Mouse (Mus musculus): ENCODE measurements around the gene Gfra1. TPM values are rescaled to one million over a fixed set of nuclear protein-coding genes. Genes with fewer than 3 reads are reported as not detected.

The Gfra1 gene
- polyA plus RNA-seq, 1 experiment from 2014 or later = 65.7 TPM

- WGBS = 47% methylated on average over 10 of the region's 10 CpGs
- Histone ChIP-seq H3K27ac (peak overlapping the region; percentile 40; the same call in 1 of the 2 replicates), H3K27me3 (no peaks in the 10 kb centered on the region), H3K9ac (no peak overlapping the region), H3K9me3 (no peaks in the 10 kb centered on the region), H3K4me3 (no peak overlapping the region), H3K4me1 (replicated peaks) (peaks cover 36% of the 10 kb centered on the region), H3K4me2 (no peak overlapping the region), H3K36me3 (no peaks in the 10 kb centered on the region)
- no peak for ATAC-seq (ENCODE audit: low FRiP score)
These were observed 18.2 kb downstream of the Gfra1 start for GRCm38 (mm10) chr19:58437441-58438071.

DNA sequence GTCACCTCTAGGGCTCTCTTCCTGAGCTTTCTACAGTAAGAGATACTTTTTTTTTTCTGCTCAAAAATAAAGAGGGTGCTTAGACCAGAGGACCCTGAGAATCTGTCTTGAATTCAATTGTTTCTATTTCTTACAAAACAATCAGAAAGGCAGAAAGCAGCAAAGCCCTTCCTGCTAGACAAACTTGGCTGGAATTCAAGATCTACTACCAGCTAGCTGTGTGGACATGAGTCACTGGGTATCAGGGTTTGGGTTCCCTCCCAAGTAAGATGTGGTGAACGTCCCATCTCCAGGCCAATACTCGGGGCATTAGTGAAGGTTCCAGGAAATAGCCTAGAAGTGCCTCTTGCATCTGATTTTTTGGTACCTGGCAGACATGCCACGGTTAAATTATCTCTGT is 18.8 kb downstream of the Gfra1 start:
- Histone ChIP-seq H3K27me3 (no peaks in the 10 kb centered on the region), H3K27ac (0 out of 2 replicates have a peak overlapping the region, but pooled peaks have one; percentile 40), H3K36me3 (no peaks in the 10 kb centered on the region), H3K4me2 (no peak overlapping the region), H3K9ac (no peak overlapping the region), H3K4me3 (no peak overlapping the region), H3K4me1 (replicated peaks) (peaks cover 30% of the 10 kb centered on the region), H3K9me3 (no peaks in the 10 kb centered on the region)
- 81% methylated on average over 3 of the region's 3 CpGs for WGBS
- ATAC-seq (ENCODE audit: low FRiP score) = no peak

DNA sequence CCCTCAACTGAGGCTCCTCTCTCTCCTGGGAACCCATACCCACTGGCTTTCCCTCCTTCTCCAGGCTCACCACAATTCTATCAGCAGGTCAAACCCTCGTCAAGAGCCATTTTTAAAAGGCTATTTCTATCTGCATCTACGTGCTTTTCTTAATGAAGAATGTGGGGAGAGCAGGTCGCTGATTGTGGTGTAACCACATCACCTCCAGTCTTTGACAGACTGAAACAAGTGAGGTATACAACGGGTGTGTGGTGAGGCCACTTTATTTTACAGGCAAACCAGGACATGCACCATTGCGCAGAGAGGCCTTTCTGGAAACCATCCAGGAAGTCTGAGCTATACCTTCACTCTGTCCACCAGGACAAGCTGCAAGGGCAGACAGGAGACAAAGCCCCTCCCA is 19.8 kb downstream of the Gfra1 start:
- Histone ChIP-seq H3K36me3 (no peaks in the 10 kb centered on the region), H3K4me2 (no peak overlapping the region), H3K4me3 (no peak overlapping the region), H3K9me3 (no peaks in the 10 kb centered on the region), H3K27me3 (no peaks in the 10 kb centered on the region), H3K4me1 (replicated peaks) (peaks cover 30% of the 10 kb centered on the region), H3K9ac (no peak overlapping the region), H3K27ac (no peak overlapping the region)
- 84% methylated on average over 5 of the region's 5 CpGs for WGBS
- ATAC-seq (ENCODE audit: low FRiP score) = no peak

- WGBS = 82% methylated on average over 5 of the region's 5 CpGs
These were observed 22.9 kb downstream of the Gfra1 start for GRCm38 (mm10) chr19:58432840-58433239.

DNA sequence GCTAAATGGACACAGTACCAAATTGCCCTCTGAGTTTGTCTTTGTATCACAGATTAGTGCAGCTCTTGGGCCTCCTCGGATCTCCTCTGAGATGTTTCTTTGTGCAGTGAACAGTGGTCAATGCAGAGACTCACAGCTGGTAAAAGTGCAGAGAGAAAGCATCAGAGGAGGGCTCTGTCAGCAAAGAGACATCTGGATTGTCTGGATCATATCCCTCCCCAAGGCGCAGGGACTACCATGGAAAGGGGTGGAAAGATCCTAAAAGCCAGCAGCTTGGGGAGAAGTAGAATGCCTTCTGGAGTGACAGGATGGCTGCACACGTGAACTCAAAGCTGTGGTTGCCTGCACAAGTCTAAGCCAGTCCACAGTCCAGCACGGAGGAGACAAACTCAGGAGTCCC is 27.2 kb downstream of the Gfra1 start:
- ATAC-seq (ENCODE audit: low FRiP score) = no peak
- peaks cover 6% of the 10 kb centered on the region; the same call in 1 of the 2 replicates for H3K36me3 ChIP-seq
- no peaks in the 10 kb centered on the region for H3K9me3 ChIP-seq
- WGBS = 88% methylated on average over 4 of the region's 4 CpGs
- no peaks in the 10 kb centered on the region for H3K27me3 ChIP-seq
- no peak overlapping the region for H3K4me2 ChIP-seq
- no peak overlapping the region for H3K4me3 ChIP-seq
- 0 out of 2 replicates have a peak, but pooled peaks cover 9% of the 10 kb centered on the region for H3K4me1 ChIP-seq (replicated peaks)
- no peak overlapping the region for H3K27ac ChIP-seq
- H3K9ac ChIP-seq = no peak overlapping the region

More at GRCm38 (mm10) chr19:58432840-58433239, 22.9 kb downstream of the Gfra1 start:
- H3K4me3 ChIP-seq = no peak overlapping the region
- ATAC-seq (ENCODE audit: low FRiP score) = no peak
- no peak overlapping the region for H3K27ac ChIP-seq
- no peak overlapping the region for H3K9ac ChIP-seq
- H3K4me2 ChIP-seq = no peak overlapping the region
- H3K27me3 ChIP-seq = no peaks in the 10 kb centered on the region
- H3K4me1 ChIP-seq (replicated peaks) = peaks cover 25% of the 10 kb centered on the region
- peaks cover 6% of the 10 kb centered on the region; the same call in 1 of the 2 replicates for H3K36me3 ChIP-seq
- H3K9me3 ChIP-seq = no peaks in the 10 kb centered on the region

- Histone ChIP-seq H3K4me3 (no peak overlapping the region), H3K4me2 (no peak overlapping the region), H3K9me3 (no peaks in the 10 kb centered on the region), H3K4me1 (replicated peaks) (peaks cover 9% of the 10 kb centered on the region; the same call in 1 of the 2 replicates), H3K36me3 (peaks cover 6% of the 10 kb centered on the region; the same call in 1 of the 2 replicates), H3K9ac (no peak overlapping the region), H3K27ac (no peak overlapping the region), H3K27me3 (no peaks in the 10 kb centered on the region)
- ATAC-seq (ENCODE audit: low FRiP score) = no peak
- WGBS = 89% methylated on average over 2 of the region's 2 CpGs
These were observed 28.4 kb downstream of the Gfra1 start for GRCm38 (mm10) chr19:58427348-58427747.

DNA sequence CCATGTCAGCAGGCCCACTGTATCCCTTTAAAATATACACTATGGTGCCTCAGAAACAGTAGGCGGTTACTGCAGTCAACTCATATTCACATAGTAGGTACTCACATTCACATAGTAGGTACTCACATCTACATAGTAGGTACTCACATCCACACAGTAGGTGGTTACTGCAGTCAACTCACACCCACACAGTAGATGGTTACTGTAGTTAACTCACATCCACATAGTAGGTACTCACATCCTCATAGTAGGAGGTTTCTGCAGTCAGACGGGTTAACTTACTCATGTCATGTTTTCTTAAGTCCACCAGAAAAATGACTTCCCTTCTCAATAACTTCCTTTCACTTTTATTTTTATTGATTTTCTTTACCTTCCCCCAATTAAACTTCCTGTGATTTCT is 30.8 kb downstream of the Gfra1 start:
- no peak for ATAC-seq (ENCODE audit: low FRiP score)
- Histone ChIP-seq H3K4me2 (no peak overlapping the region), H3K9me3 (no peaks in the 10 kb centered on the region), H3K4me1 (replicated peaks) (peaks cover 15% of the 10 kb centered on the region), H3K27ac (no peak overlapping the region), H3K4me3 (no peak overlapping the region), H3K36me3 (peaks cover 6% of the 10 kb centered on the region; the same call in 1 of the 2 replicates), H3K9ac (no peak overlapping the region), H3K27me3 (no peaks in the 10 kb centered on the region)
- 95% methylated on average over 2 of the region's 2 CpGs for WGBS

DNA sequence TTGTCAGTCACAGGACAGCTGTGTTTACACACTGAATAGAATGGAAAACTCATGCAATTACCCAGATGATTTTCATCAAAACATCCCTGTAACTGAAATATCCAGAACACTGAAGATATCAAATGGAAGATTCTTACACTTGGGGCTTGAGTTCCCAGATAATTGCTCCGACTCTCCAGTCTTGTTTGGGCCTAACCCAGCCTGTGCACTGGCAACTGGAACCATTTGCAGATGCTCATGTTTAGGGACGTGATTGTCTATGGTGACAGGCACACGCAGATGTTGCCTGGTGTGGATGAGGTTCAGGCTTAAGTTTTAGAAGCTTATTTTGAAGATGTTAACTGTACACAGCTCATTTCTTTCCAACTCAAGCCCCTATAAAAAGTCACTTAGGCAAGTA is 31.5 kb downstream of the Gfra1 start:
- Histone ChIP-seq H3K4me2 (no peak overlapping the region), H3K4me1 (replicated peaks) (peaks cover 20% of the 10 kb centered on the region), H3K9ac (no peak overlapping the region), H3K9me3 (no peaks in the 10 kb centered on the region), H3K36me3 (peaks cover 6% of the 10 kb centered on the region; the same call in 1 of the 2 replicates), H3K27me3 (no peaks in the 10 kb centered on the region), H3K27ac (no peak overlapping the region), H3K4me3 (no peak overlapping the region)
- 83% methylated on average over 3 of the region's 3 CpGs for WGBS
- ATAC-seq (ENCODE audit: low FRiP score) = no peak

GRCm38 (mm10) chr19:58422916-58423493 is 32.7 kb downstream of the Gfra1 start:
- Histone ChIP-seq H3K4me2 (no peak overlapping the region), H3K27me3 (no peaks in the 10 kb centered on the region), H3K9ac (no peak overlapping the region), H3K9me3 (no peaks in the 10 kb centered on the region), H3K4me1 (replicated peaks) (peaks cover 20% of the 10 kb centered on the region), H3K27ac (no peak overlapping the region), H3K4me3 (no peak overlapping the region), H3K36me3 (0 out of 2 replicates have a peak, but pooled peaks cover under 1% of the 10 kb centered on the region)
- WGBS = 86% methylated on average over 4 of the region's 4 CpGs
- no peak for ATAC-seq (ENCODE audit: low FRiP score)

DNA sequence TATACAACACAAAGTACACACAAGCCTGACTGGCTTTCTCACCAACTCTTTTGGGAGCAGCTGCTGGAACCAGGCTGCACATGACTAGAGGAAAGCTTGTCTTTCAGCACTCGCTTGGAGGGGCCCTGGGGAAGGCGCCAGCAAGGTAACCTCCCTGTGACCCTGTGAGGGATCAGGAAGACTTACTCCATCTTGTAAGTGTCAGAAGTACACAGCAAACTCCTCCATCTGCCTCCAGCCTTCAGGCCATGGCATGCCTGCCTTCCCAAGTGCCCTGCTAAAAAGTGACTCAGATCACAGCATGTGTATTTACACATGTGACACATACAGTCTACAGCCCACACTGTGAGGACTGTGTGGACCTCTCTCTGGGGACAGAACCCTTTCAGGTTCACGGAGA is 36.0 kb downstream of the Gfra1 start:
- ATAC-seq (ENCODE audit: low FRiP score) = no peak
- H3K9me3 ChIP-seq = no peaks in the 10 kb centered on the region
- WGBS = 42% methylated on average over 3 of the region's 3 CpGs
- H3K4me2 ChIP-seq = no peak overlapping the region
- H3K9ac ChIP-seq = no peak overlapping the region
- no peak overlapping the region for H3K27ac ChIP-seq
- H3K36me3 ChIP-seq = no peaks in the 10 kb centered on the region
- no peak overlapping the region for H3K4me3 ChIP-seq
- H3K27me3 ChIP-seq = no peaks in the 10 kb centered on the region
- H3K4me1 ChIP-seq (replicated peaks) = peaks cover 15% of the 10 kb centered on the region

- ATAC-seq (ENCODE audit: low FRiP score) = no peak
- no peak overlapping the region for H3K4me2 ChIP-seq
- no peaks in the 10 kb centered on the region for H3K27me3 ChIP-seq
- H3K9ac ChIP-seq = no peak overlapping the region
- H3K4me1 ChIP-seq (replicated peaks) = peaks cover 15% of the 10 kb centered on the region
- no peaks in the 10 kb centered on the region for H3K9me3 ChIP-seq
- no peak overlapping the region for H3K4me3 ChIP-seq
- no peaks in the 10 kb centered on the region for H3K36me3 ChIP-seq
- WGBS = 84% methylated on average over 3 of the region's 3 CpGs
- no peak overlapping the region for H3K27ac ChIP-seq
These were observed 36.4 kb downstream of the Gfra1 start for GRCm38 (mm10) chr19:58419278-58419677.

- Histone ChIP-seq H3K27me3 (no peaks in the 10 kb centered on the region), H3K4me2 (no peak overlapping the region), H3K9ac (no peak overlapping the region), H3K4me3 (no peak overlapping the region), H3K27ac (no peak overlapping the region), H3K4me1 (replicated peaks) (peaks cover 5% of the 10 kb centered on the region), H3K36me3 (no peaks in the 10 kb centered on the region), H3K9me3 (no peaks in the 10 kb centered on the region)
- 82% methylated on average over 4 of the region's 4 CpGs for WGBS
- no peak for ATAC-seq (ENCODE audit: low FRiP score)
These were observed 40.5 kb downstream of the Gfra1 start for GRCm38 (mm10) chr19:58415173-58415572.

DNA sequence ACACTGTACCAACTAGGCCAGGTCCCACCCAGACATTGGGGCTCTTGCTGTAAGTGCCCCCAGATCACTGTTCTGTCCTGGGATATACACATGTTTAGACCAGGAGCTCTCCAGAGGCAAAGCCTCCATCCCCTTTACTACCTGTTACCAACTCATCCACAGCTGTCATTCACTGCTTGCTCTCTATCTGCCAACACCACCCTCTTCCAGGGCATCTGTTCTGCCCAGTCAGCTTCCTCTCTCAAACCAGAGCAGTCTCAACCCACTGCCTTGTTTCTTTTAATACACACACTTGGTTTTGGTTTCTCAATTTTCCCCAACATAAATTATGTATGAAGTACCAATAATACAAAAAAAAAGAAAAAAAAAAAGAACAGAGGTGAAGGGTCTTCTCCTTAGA is 41.0 kb downstream of the Gfra1 start:
- no peak for ATAC-seq (ENCODE audit: low FRiP score)

More for the DNA sequence above, 41.0 kb downstream of the Gfra1 start:
- H3K9ac ChIP-seq = no peak overlapping the region
- H3K27ac ChIP-seq = no peak overlapping the region
- no peaks in the 10 kb centered on the region for H3K9me3 ChIP-seq
- H3K4me3 ChIP-seq = no peak overlapping the region
- no peaks in the 10 kb centered on the region for H3K27me3 ChIP-seq
- peaks cover 3% of the 10 kb centered on the region for H3K4me1 ChIP-seq (replicated peaks)
- no peaks in the 10 kb centered on the region for H3K36me3 ChIP-seq
- H3K4me2 ChIP-seq = no peak overlapping the region
